Mouse (Mus musculus) heart, postnatal 10 days (tissue): ENCODE measurements around the gene Fgg. TPM values are rescaled to one million over a fixed set of nuclear protein-coding genes. Genes with fewer than 3 reads are reported as not detected.

Source experiments
- DNase-seq, 2 experiments: peaks; one replicate each; pipeline ENCODE4 v3.0.0; 2021
- intact Hi-C: fragments of 180-260 bp; cut with DNase I; formaldehyde crosslinking; loops from one replicate; pipeline ENCODE4 v1.15.1; 2025
- total RNA-seq, 2 experiments: library from RNA; stranded (reverse); gene quantifications; 2 replicates each; pipeline ENCODE4 v1.2.3; 2021

The Fgg gene
- total RNA-seq, 2 experiments from 2014 or later, result not detected

DNA sequence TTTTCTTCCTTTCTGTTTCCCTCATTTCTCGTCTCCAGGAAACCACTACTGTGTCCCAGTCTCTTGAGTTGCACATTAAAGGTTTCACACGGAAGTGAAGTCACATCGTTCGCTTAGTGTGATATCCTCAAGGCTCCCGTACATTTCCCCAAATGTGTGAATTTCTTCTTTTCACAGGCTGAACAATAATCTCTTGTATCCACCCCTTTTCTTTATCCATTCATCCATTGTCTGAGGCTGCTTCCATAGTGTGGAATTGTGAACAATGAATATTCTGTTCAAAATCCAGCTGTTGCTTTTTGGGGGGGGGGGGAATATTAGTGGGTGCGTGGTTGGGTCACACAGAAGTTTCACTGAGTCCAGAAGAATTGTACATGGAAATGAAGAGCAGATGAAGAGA lies 17.5 kb downstream of the Fgg start:
- intact Hi-C loops, result no loop called here
- DNase-seq, result no peak

DNA sequence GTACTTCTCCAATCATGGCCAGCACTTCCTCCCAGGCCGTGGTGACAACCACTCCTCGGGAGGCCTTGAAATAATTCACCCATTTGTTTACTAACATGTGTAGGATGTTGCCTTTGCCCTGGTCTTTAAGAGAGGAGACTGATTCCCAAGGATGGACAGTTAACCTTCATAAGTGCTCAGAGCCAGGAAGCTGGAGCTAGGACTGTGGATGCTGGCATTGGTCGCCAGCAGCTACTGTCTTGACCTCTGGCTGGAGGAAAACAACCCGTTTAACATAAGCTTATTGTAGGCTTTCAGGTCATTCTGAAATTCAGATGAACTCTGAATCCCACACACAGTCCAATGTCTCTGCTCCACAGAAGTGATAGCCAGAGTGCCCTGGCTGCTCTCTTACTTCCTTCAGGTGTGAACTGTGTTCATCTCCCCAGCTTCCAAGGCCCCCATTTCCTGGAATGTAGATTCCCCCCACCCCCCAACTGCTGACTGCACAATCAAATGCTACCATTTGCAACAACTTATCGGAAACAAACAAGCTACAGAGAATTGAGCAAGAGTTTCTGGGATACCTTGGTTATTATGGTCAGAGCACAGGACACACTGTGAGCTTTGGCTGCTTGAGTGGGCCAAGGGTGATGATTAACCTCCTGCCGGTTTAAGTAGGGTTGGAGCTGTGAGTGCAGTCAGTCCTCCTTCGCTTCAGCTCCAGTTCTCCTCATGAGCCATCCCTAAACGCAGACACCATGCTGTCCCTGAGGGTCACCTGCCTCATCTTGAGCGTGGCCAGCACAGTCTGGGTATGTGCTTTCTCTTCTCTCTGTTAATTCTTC lies 18.2 kb downstream of the Fgg start, which contains the start of gene Fga:
Gene Fga, plus strand, starts transcription at position 602 of the 827 bp plus-strand sequence.
- intact Hi-C loops, result no loop called here
- no peak for DNase-seq

DNA sequence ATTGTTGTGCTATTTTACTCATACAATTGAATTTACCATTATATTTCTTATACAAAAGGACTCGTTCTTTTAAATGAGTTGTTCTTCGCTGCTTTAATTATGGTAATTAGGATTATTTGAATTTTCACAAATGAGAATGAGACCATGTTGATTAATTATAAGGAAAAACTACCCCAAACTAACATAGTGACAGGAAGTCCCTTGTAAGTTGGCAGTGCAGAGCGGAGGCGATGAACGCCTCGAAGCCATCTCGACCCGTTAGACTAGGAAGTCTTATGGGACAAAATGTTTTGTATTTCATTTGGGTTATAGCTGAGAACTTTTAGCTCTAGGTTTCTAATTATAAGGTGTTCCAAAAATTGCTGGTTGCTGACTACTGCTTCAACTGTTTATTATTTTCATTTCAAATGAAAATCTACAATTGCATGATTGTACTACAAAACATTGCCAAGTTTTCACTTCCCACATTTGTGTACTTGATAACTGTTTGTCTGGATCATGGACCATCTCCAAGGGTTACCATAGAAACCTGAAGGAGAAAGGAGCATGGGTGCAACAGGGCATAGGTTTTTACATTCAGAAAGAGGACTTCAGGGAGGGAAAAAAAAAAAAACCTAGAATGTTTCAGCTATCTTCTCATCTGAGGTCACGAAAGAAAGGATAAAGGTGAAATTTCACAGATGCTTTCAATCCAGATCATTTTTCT lies 20.2 kb downstream of the Fgg start:
- intact Hi-C loops, result no loop called here
- DNase-seq, result no peak

- intact Hi-C loops, result no loop called here
- no peak for DNase-seq
Measured at GRCm38 (mm10) chr3:83030331-83030730, 22.8 kb downstream of the Fgg start.

- no peak for DNase-seq
- intact Hi-C loops, result no loop called here
Measured at GRCm38 (mm10) chr3:83032746-83033308, 25.3 kb downstream of the Fgg start.

DNA sequence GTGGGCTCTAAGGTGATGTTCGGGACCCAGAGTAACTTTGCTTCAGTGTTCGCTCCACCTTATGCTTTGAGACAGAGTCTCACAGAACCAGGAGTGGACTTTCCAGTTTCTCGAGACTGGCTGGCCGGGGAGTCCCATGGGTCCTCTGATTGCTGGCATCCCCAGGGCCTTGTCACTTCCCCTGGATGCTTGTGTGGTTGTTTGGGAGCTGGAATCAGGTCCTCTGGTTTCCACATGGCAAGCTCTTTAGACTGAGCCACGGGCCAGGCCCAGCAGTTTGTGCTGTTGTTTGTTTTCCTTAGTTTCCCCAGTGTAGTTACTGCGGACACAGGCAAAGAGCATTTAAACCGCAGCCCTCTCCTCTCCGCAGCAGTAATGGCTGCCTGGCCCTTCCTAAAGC lies 26.3 kb downstream of the Fgg start:
- DNase-seq, result no peak
- intact Hi-C loops, result no loop called here

DNA sequence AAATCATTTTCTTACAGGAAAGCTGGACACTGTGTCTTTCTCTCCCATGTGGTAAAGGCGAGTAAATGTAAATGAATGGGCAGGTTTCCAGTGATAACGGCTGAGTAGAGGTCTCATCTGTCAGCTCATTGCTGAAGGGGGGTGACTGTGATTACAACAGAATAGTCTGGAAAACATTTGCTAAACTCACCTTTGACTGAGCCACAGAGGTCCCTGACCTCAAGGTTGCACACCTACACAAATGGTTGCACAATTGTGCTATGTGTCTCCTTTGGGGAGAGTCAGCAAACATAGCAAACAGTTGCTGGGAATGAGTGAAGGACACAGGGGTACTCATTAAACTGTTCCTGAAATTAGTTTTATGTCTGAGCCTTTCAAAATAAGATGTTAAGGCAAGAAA lies 31.3 kb downstream of the Fgg start:
- intact Hi-C loops, result no loop called here
- no peak for DNase-seq

DNA sequence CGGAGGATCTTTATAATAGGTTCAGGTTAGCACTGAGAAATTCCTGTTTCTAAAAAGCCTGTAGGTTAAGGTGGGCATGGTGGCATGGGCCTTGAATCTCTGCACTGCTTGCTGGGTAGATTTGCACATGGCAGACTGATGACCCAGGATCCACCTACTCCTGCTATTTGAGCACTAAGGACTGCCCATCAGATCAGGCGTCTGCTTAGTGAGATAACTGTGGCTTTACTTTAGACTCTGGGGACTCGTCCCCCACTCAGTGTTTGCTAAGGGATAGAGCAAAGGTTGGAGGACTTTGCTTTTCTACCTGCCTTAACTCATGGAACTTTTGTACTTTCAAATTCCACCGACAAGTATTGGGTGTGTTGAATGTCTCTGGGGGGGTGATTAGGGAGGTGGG lies 32.1 kb downstream of the Fgg start:
- no peak for DNase-seq
- intact Hi-C loops, result no loop called here

DNA sequence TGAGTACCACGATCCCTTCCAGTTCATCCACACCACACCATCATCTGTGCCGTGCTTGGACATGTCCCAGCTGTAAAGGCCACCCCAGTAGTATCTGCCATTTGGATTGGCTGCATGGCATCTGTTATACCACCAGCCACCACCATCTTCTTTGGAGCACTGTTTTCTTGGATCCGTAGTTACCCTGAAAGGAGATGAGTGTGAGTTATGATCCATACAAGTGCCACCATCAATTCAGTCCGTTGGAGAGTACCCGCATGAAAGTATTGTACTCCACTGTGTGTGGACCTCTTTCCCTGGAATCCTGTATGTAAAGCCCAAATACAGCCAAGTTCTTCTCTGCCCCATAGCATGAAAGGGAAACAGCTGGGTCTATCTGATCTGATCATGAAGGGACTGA lies 34.9 kb downstream of the Fgg start:
- intact Hi-C loops, result no loop called here
- no peak for DNase-seq

- intact Hi-C loops, result no loop called here
- DNase-seq, result no peak
Measured at GRCm38 (mm10) chr3:83046649-83047048, 39.1 kb downstream of the Fgg start.

DNA sequence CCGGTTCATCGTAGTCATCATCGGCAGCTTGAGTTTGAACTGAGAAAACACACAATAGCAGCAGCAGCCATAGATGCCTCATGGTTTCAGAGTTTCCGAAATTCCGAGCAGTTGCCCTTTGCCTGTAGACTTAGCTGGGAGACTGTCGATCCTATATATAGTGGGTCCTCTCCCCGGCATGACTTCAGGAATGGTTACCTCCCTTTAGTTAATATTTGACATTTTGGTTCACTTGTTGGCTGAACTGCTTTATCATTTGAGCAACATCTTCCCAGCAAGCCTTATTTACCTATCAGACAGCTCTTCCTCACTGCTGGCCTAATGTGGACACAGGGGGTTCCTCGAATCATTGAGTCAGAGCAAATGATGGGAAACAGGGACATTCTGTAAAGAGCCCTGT lies 42.2 kb downstream of the Fgg start, which contains the start of gene Fgb:
Gene Fgb, minus strand, starts transcription at position 184 of the 400 bp plus-strand sequence.
- intact Hi-C loops, result loop anchor here (5.0 kb wide), 1 partner anchor 687 kb away; no protein-coding TSS in a partner anchor
- no peak for DNase-seq

- intact Hi-C loops, result loop anchor here (5.0 kb wide), 1 partner anchor 688 kb away; no protein-coding TSS in a partner anchor
- DNase-seq, result no peak
Measured at GRCm38 (mm10) chr3:83050661-83051060, 43.1 kb downstream of the Fgg start.

DNA sequence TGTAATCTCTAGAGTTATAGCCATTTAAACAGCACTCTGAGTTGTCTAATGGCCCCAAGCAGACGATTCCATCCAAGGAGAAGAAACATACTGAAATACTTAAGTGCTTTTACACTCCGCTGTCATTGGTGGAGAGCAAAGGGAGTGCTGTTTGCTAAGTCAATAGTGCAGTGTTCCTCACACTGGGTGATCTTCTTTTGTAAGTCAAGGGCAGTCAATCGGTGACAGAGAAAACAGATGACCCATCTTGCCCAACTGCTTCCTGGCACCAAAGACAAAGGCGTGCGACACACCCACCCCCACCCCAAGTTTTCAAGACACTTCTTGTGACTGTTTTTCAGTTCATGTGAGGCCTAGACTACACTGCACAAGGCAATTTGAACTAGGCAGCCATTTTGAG lies 44.6 kb downstream of the Fgg start:
- intact Hi-C loops, result loop anchor here (2.0 to 5.0 kb wide), 2 partner anchors 175 to 690 kb away; partner anchors contain the start of gene Rbm46
- DNase-seq, result no peak

DNA sequence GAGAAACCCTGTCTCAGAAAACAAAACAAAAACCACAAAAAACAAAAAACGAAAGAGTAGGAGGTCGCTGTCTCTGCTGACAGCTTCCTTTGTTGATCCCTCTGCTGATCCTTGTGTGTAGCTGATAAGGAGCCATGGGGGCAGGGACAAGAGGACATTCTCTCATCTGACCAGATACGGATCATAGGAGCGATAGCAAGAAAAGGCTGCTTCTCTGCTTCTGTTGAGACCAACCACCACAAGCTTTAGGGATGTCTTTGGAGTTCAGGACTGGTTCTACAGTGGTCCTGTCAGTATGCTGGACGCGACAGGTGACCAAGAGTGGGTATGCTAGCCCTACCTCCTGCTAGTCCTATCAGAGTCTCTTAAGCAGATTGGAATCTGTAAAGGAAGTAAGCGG lies 45.6 kb downstream of the Fgg start:
- intact Hi-C loops, result loop anchor here (1.0 to 5.0 kb wide), 3 partner anchors 51 to 691 kb away; partner anchors contain the start of gene Rbm46
- no peak for DNase-seq

GRCm38 (mm10) chr3:83053758-83054157 lies 46.2 kb downstream of the Fgg start:
- peak; percentile 42 to 59 for DNase-seq
- intact Hi-C loops, result loop anchor here (1.0 to 5.0 kb wide), 3 partner anchors 51 to 691 kb away; partner anchors contain the start of gene Rbm46

- DNase-seq, result no peak
- intact Hi-C loops, result loop anchor here (5.0 kb wide), 1 partner anchor 692 kb away; no protein-coding TSS in a partner anchor
Measured at GRCm38 (mm10) chr3:83054759-83055158, 47.2 kb downstream of the Fgg start.

DNA sequence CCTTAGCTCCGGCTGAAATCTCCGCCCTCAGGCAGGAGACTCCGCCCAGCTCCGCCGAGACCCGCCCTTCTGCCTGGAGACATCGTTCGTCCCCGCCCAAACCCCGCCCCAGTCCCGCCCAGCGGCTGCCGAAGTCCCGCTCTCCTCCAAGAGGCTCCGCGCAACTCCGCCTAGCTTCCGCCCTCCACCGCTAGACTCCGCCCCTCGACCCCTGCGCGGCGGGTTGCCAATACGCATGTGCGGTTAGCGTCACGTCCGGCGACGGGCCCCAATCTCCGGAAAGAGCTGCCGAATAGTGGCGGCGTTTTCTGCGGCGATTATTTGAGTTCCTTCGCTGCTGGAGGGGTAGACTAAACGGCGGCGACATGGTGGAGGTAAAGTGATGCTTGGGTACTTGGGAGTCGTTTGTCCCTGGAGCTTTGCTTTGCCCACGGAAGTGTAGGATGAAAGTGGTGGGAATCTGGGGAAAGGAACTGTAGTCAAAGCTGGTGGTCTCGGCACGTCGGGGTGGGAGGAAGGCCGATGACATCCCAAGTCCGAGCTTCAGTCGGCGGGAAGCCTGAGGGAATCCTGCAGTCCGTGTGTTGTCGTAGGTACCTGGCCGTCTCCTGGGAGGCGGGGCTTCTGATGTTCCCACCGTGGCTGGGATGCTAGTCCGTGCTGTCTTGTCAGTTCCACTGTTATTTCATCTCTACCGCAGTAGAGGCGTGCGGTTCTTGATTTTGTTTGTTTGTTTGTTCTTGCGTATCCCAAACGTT lies 47.9 kb downstream of the Fgg start, which contains the start of gene Plrg1:
Gene Plrg1, plus strand, starts transcription at position 242 of the 758 bp plus-strand sequence.
- intact Hi-C loops, result no loop called here
- peak; percentile 99 to 100 for DNase-seq

- intact Hi-C loops, result no loop called here
- DNase-seq, result no peak
Measured at GRCm38 (mm10) chr3:83057046-83057445, 49.5 kb downstream of the Fgg start.
